Mouse (Mus musculus): ENCODE data around the gene Uri1. TPM values are rescaled to one million over a fixed set of nuclear protein-coding genes. Genes with fewer than 3 reads are reported as not detected.

Gene Uri1
- polyA plus RNA-seq (2017; shearing (Covaris generic)) = 78.6 TPM

DNA sequence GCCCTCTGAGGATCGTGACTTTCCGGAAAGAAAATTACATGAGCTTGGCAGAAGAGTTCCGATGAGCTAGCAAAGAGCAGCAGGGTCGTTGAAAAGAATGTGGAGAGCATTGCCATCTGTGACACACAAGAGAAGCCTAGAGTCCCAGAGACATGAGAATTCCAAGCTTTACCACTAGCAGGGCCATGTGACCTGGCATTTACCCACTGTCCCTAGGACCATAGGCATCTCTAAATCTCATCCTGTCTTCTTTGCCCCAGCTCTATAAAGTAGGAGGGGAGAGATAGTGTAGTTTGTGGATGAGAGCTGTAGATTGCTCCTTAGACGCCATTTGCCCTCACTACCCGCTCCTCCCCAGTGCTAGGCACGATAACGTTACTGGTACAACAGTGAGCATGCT is at the start of gene Uri1:
TSS of gene Uri1 (minus strand) at position 101 of the 400 bp plus-strand sequence.

Other genes starting within 250 kb of the Uri1 start
- 0.48 TPM for gene Zfp536, start 249.9 kb downstream of the Uri1 start, polyA plus RNA-seq (2017; shearing (Covaris generic))
- 10.0 TPM for gene Ccne1, start 84.0 kb upstream of the Uri1 start, polyA plus RNA-seq (2017; shearing (Covaris generic))
- gene 1600014C10Rik, start 159.7 kb upstream of the Uri1 start, polyA plus RNA-seq (2017; shearing (Covaris generic)) = 140 TPM
- 0.30 TPM for gene Plekhf1, start 204.5 kb upstream of the Uri1 start, polyA plus RNA-seq (2017; shearing (Covaris generic))
- 30.7 TPM for gene Pop4, start 247.9 kb upstream of the Uri1 start, polyA plus RNA-seq (2017; shearing (Covaris generic))